Mouse (Mus musculus): ENCODE measurements around the gene Rin2.

DNA sequence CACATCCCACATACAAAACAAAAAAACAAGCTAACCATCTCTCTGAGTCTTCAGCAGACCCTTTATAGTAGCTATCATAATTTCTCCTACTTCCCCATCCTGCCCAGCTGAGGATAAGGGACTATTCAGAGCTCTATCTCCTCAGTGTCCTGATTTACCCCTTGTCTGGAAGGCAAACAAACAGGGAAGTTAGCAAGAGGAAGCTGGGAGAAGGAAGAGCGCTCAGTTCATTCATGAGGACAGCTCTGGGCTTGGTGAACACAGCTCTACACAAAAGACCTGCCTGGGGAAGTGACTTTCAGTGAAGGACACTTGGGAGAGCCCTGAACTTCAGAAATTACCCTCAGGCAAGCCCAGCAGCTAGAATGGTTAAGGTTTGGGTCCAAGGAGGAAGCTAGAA is 137.8 kb downstream of the Rin2 start:
- no peak for TF ChIP-seq POLR2A (IDR thresholded peaks at IDR 0.05; ENCODE audit: borderline replicate concordance, insufficient read depth, low read length)
- no peak for TF ChIP-seq CTCF (IDR thresholded peaks at IDR 0.05; ENCODE audit: borderline replicate concordance, insufficient read depth, low read depth, low read length)
